Mouse (Mus musculus) kidney, embryonic 16.5 days (tissue): ENCODE data around the gene Gm3893. TPM values are rescaled to one million over a fixed set of nuclear protein-coding genes. Genes with fewer than 3 reads are reported as not detected.
"Not testable (repeated sequence)": the region's sequence is repeated elsewhere in the genome, so short reads cannot be mapped to it uniquely, and the experiment has no call there.

Experiments used
- ATAC-seq: fragments of 200-750 bp; cut with Nextera tagmentation; 2 replicates; pipeline ENCODE4 v1.8.0; 2017; ENCODE audit warnings: moderate TSS enrichment; ENCODE audit not compliant: low FRiP score, low TSS enrichment
- H3K27ac ChIP-seq: fragments of 300-500 bp; sonication (generic); 2 replicates; pipeline ENCODE4 v1.5.1; 2014; ENCODE audit warnings: low read length
- H3K27me3 ChIP-seq: fragments of 300-500 bp; sonication (generic); 2 replicates; pipeline ENCODE4 v1.6.1; 2014; ENCODE audit warnings: low read length, control low read depth, mixed read lengths; ENCODE audit not compliant: insufficient read depth
- H3K36me3 ChIP-seq: fragments of 300-500 bp; sonication (generic); 2 replicates; pipeline ENCODE4 v1.6.1; 2014; ENCODE audit warnings: low read length, control low read depth, mixed read lengths; ENCODE audit not compliant: insufficient read depth
- H3K4me1 ChIP-seq: fragments of 300-500 bp; sonication (generic); 2 replicates; pipeline ENCODE4 v1.6.1; 2014; ENCODE audit warnings: low read length, control low read depth, mixed read lengths; ENCODE audit not compliant: insufficient read depth
- H3K4me2 ChIP-seq: fragments of 300-500 bp; sonication (generic); replicated peaks from 2 replicates; pipeline ENCODE4 v1.6.1; 2014; ENCODE audit warnings: low read depth, low read length
- H3K4me3 ChIP-seq: fragments of 300-500 bp; sonication (generic); 2 replicates; pipeline ENCODE4 v1.5.1; 2014; ENCODE audit warnings: mild to moderate bottlenecking, low read length
- H3K9ac ChIP-seq: fragments of 300-500 bp; sonication (generic); replicated peaks from 2 replicates; pipeline ENCODE4 v1.6.1; 2014; ENCODE audit warnings: low read length
- H3K9me3 ChIP-seq: fragments of 300-500 bp; sonication (generic); 2 replicates; pipeline ENCODE4 v1.6.1; 2016; ENCODE audit warnings: low read length, control low read depth
- WGBS: fragments of 180-500 bp; shearing (Covaris S2); extraction: QIAGEN DNeasy Blood & Tissue Kit; methylation state at CpG from one replicate; pipeline ENCODE4 v1.1.7; 2014; 5-methylcytosine and 5-hydroxymethylcytosine counted together
- polyA plus RNA-seq: library from polyadenylated mRNA; unstranded; fragments of >200 nt; fragmentation: Nextera tagmentation; extraction: Ambion mirVana; gene quantifications from 2 replicates; pipeline ENCODE4 v1.2.1, GENCODE M21; 2015

Gene Gm3893
- not detected in 2 replicates for polyA plus RNA-seq

- not testable (repeated sequence) for H3K36me3 ChIP-seq, H3K9ac ChIP-seq, H3K9me3 ChIP-seq, ATAC-seq, H3K4me2 ChIP-seq, H3K27me3 ChIP-seq, H3K4me1 ChIP-seq, H3K4me3 ChIP-seq, H3K27ac ChIP-seq
- WGBS = no CpG with 5 or more reads among the region's 2 CpGs
Measured at GRCm38 (mm10) chr4:42090907-42091306, at the start of gene Gm3893. Gene Gm3893 (plus strand): TSS chr4:42091207.

GRCm38 (mm10) chr4:42114517-42114916 lies 23.5 kb downstream of the Gm3893 start, which contains the start of gene Gm13304:
Gene Gm13304 (plus strand): TSS chr4:42114817.
- H3K27me3 ChIP-seq, H3K4me2 ChIP-seq, H3K4me1 ChIP-seq, ATAC-seq, H3K9ac ChIP-seq, H3K36me3 ChIP-seq, H3K9me3 ChIP-seq, H3K4me3 ChIP-seq, H3K27ac ChIP-seq: not testable (repeated sequence)
- no CpG with 5 or more reads among the region's 5 CpGs for WGBS

Other genes starting within 250 kb of the Gm3893 start
- 33.3 and 35.4 TPM in 2 replicates for gene Gm21541, start 187.6 kb upstream of the Gm3893 start, polyA plus RNA-seq
- 2.0 and 2.2 TPM in 2 replicates for gene Gm20878, start 149.6 kb upstream of the Gm3893 start, polyA plus RNA-seq
- 0.30 and 0.34 TPM in 2 replicates for gene Fam205a4, start 125.1 kb upstream of the Gm3893 start, polyA plus RNA-seq
- gene Gm21093, start 56.5 kb upstream of the Gm3893 start, polyA plus RNA-seq = 0.10 TPM in 1 of 2 replicates, not detected in the other
- gene Gm13304, start 23.6 kb downstream of the Gm3893 start, polyA plus RNA-seq = 3.7 and 14.3 TPM in 2 replicates
- not detected in 2 replicates for gene Gm13306, start 62.2 kb downstream of the Gm3893 start, polyA plus RNA-seq
- gene Gm13305, start 77.4 kb downstream of the Gm3893 start, polyA plus RNA-seq = 0.59 TPM in 1 of 2 replicates, not detected in the other
- not detected in 2 replicates for gene Gm10600, start 149.4 kb downstream of the Gm3893 start, polyA plus RNA-seq
- 0.64 and 0.65 TPM in 2 replicates for gene Ccl21b, start 164.6 kb downstream of the Gm3893 start, polyA plus RNA-seq
- gene Gm21953, start 203.1 kb downstream of the Gm3893 start, polyA plus RNA-seq = not detected in 2 replicates
- gene Fam205a3, start 227.1 kb downstream of the Gm3893 start, polyA plus RNA-seq = not detected in 2 replicates